Mouse (Mus musculus) cerebellum, adult (tissue): ENCODE results near the gene Epor.

Experiments used
- ATAC-seq: cut with Nextera tagmentation; 2 replicates; pipeline ENCODE4 v1.9.2; 2017; ENCODE audit warnings: mild to moderate bottlenecking, moderate library complexity, mixed read lengths; ENCODE audit not compliant: insufficient number of reproducible peaks, low FRiP score, low TSS enrichment

Epor gene

GRCm38 (mm10) chr9:21917493-21918034, 45.7 kb downstream of the Epor start:
- peak; percentile 45; the same call in 1 of the 2 replicates for ATAC-seq

GRCm38 (mm10) chr9:21916851-21917492, 46.3 kb downstream of the Epor start:
- no peak for ATAC-seq

GRCm38 (mm10) chr9:21909474-21910223, 53.7 kb downstream of the Epor start:
- peak; percentile 53; the same call in 1 of the 2 replicates for ATAC-seq
